Mouse (Mus musculus): ENCODE data around the gene Msl1.

DNA sequence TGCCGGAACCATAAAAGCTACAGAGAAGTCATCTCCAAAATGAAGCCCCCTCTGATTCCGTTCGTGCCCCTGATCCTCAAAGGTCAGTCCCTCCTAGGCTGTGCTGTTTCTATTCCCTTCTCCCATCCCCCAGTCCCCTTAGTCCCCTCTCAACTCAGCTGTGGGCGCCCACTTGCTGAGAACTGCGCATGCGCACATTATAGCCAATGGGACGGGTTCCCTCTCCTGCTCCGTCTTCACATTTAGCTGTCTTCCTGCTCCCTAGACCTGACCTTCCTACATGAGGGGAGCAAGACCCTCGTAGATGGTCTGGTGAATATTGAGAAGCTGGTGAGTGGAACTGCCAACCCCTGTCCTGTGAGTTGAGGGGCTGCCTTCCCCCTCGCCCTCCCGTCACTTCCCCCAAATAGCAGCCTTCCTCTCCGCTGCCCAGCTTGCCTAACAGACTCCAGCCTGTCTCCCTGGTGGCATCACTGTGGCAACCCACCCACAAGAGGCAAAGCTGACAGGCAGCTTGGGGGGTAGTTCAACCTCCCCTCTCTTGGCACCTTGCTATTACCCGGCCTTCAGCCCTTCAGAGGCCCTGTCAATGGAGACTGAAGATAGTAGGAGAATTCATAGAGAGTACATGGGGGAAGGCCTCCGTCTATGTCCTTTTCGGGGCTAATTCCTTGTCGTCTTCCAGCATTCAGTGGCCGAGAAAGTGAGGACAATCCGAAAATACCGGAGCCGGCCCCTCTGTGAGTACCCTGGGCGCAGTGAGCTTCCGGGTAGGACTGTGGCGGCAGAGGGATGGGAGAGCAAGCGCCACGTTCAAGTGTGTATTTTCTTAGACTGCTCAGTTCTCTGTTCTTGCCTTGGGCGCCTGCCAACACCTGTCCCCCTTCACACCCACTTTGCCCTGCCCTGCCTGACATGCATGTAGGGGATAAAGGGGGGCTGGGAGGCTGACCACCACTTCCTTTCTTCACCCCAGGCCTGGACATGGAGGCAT lies 55.1 kb downstream of the Msl1 start:
- TF ChIP-seq CTCF (IDR thresholded peaks at IDR 0.05; ENCODE audit: insufficient read depth, low read length) (no peak), POLR2A (IDR thresholded peaks at IDR 0.05; ENCODE audit: borderline replicate concordance, extremely low read depth, low read depth, low read length) (no peak)
